Comparison of ENCODE assay signal across 16 mouse cellular contexts in genomic region chr11:118413055-118413454, GRCm38 (mm10). TPM values are rescaled to one million over a fixed set of nuclear protein-coding genes. Genes with fewer than 3 reads are reported as not detected.
A peak's percentile ranks its signal among the peaks of the same experiment; 100 is the strongest.
DNase-seq lines count a peak whose midpoint lies in the region; ATAC-seq and TF ChIP-seq lines count a peak whose summit lies in the region.
"Had no signal": no experiment of that assay in that cellular context is flagged by ENCODE, and none has a peak within 500 bp of the region (broad histone marks: within the 10 kb centered on the region; RNA-seq: fewer than 3 reads in every experiment).

No protein-coding gene starts in this region.

- no peak for ATAC-seq in heart, postnatal 0 days (ENCODE audit: insufficient read depth, low read depth)
- ATAC-seq: activated CD4-positive, CD25-positive, alpha-beta regulatory T cell, adult 4 months; CD4-positive, CD25-positive, alpha-beta regulatory T cell, adult 4 months had no signal

- peaks cover 4% of the 10 kb centered on the region for H3K4me1 ChIP-seq in heart, postnatal 0 days (ENCODE audit: control insufficient read depth, insufficient read depth)

- H3K27ac ChIP-seq in heart, postnatal 0 days (ENCODE audit: low read depth): peak overlapping the region; percentile 15; the same call in 1 of the 2 replicates
- H3K27ac ChIP-seq: embryonic facial prominence, embryonic 15.5 days; liver, embryonic 14.5 days; midbrain, embryonic 12.5 days had no signal

- 63% methylated on average over 4 of the region's 4 CpGs for whole genome bisulfite sequencing in heart, postnatal 0 days

- no peaks in the 10 kb centered on the region for H3K27me3 ChIP-seq in heart, postnatal 0 days (ENCODE audit: control insufficient read depth, insufficient read depth, low read length)
- H3K27me3 ChIP-seq: embryonic facial prominence, embryonic 15.5 days; midbrain, embryonic 12.5 days had no signal

- H3K4me3 ChIP-seq in heart, postnatal 0 days (ENCODE audit: low read depth, low read length): no peak overlapping the region
- H3K4me3 ChIP-seq: embryonic facial prominence, embryonic 15.5 days; midbrain, embryonic 12.5 days had no signal

- intact Hi-C loops in left cerebral cortex, postnatal 4 days (cut with DNase I): no loop called here

- DNase-seq in heart, postnatal 0 days (ENCODE audit: low spot score): no peak
- no peak for DNase-seq in heart, adult 9 months (ENCODE audit: low spot score in 2 of 2)
- peak; percentile 69 for DNase-seq in left cerebral cortex, postnatal 4 days
- DNase-seq in left cerebral cortex, adult 8-10 months (ENCODE audit: low spot score in 2 of 2): no peak
- peak; percentile 63 to 67 for DNase-seq in cerebellum, postnatal 14 days
- peak; percentile 57 to 60 for DNase-seq in kidney, postnatal 36 days
- DNase-seq in MN1 (ENCODE audit: low spot score): no peak
- DNase-seq: heart, adult 18-20 months; lung, postnatal 14 days; right cerebral cortex, postnatal 25 days; thymus, adult 18-20 months had no signal

- no peak overlapping the region; the same call in 1 of the 2 replicates for H3K9ac ChIP-seq in heart, postnatal 0 days (replicated peaks; ENCODE audit: low read depth, low read length)
- H3K9ac ChIP-seq: embryonic facial prominence, embryonic 15.5 days; liver, embryonic 14.5 days; midbrain, embryonic 12.5 days had no signal

- no peak overlapping the region for H3K4me2 ChIP-seq in heart, postnatal 0 days (ENCODE audit: low read depth, low read length)
- H3K4me2 ChIP-seq: embryonic facial prominence, embryonic 15.5 days; midbrain, embryonic 12.5 days had no signal

- TF ChIP-seq EP300 in heart, postnatal 0 days (IDR thresholded peaks at IDR 0.05; ENCODE audit: low read depth): no peak

- H3K36me3 ChIP-seq in heart, postnatal 0 days (replicated peaks; ENCODE audit: control insufficient read depth, insufficient read depth, low read length): peaks cover 40% of the 10 kb centered on the region

- no peaks in the 10 kb centered on the region for H3K9me3 ChIP-seq in heart, postnatal 0 days (replicated peaks; ENCODE audit: control insufficient read depth, low read length)
- H3K9me3 ChIP-seq: embryonic facial prominence, embryonic 15.5 days; midbrain, embryonic 12.5 days had no signal

- no peak for TF ChIP-seq CTCF in heart, postnatal 0 days (IDR thresholded peaks at IDR 0.05; ENCODE audit: low read depth)

RNA-seq across cellular contexts. Expression of gene Cant1, which starts 5.8 kb away (rescaled TPM):
- total RNA-seq in heart, postnatal 0 days (2014; rRNA removed; ENCODE audit: low replicate concordance): 28.3 and 35.5 TPM in 2 replicates
- 10.4 and 12.6 TPM in 2 replicates for polyA plus RNA-seq in heart, postnatal 0 days (2015; fragmentation: Nextera tagmentation; extraction: Ambion mirVana)
- total RNA-seq in left cerebral cortex, postnatal 4 days (2021): 10 to 100 TPM; 39.7 to 42.3 TPM
- total RNA-seq in left cerebral cortex, adult 8-10 months (2022): 10 to 100 TPM; 36.6 to 40.3 (median 38.8) TPM

RNA-seq across cellular contexts. Expression of gene Lgals3bp, which starts 11.2 kb away (rescaled TPM):
- 77.9 and 83.1 TPM in 2 replicates for total RNA-seq in heart, postnatal 0 days (2014; rRNA removed; ENCODE audit: low replicate concordance)
- polyA plus RNA-seq in heart, postnatal 0 days (2015; fragmentation: Nextera tagmentation; extraction: Ambion mirVana): 27.6 and 28.6 TPM in 2 replicates
- total RNA-seq in left cerebral cortex, postnatal 4 days (2021): 1 to 10 TPM; 5.0 to 6.2 TPM
- 10 to 100 TPM; 20.8 to 62.8 (median 36.9) TPM for total RNA-seq in left cerebral cortex, adult 8-10 months (2022)

RNA-seq across cellular contexts. Expression of gene C1qtnf1, which starts 14.9 kb away (rescaled TPM):
- total RNA-seq in heart, postnatal 0 days (2014; rRNA removed; ENCODE audit: low replicate concordance): 5.8 and 12.6 TPM in 2 replicates
- 7.8 and 8.3 TPM in 2 replicates for polyA plus RNA-seq in heart, postnatal 0 days (2015; fragmentation: Nextera tagmentation; extraction: Ambion mirVana)
- 1 to 10 TPM; 7.2 to 7.4 TPM for total RNA-seq in left cerebral cortex, postnatal 4 days (2021)
- 1 to 10 TPM; 4.4 to 5.3 (median 4.9) TPM for total RNA-seq in left cerebral cortex, adult 8-10 months (2022)
- polyA plus RNA-seq: activated CD4-positive, CD25-positive, alpha-beta regulatory T cell, adult 4 months; CD4-positive, CD25-positive, alpha-beta regulatory T cell, adult 4 months had no signal

RNA-seq across cellular contexts. Expression of gene Timp2, which starts 57.5 kb away (rescaled TPM):
- total RNA-seq in heart, postnatal 0 days (2014; rRNA removed; ENCODE audit: low replicate concordance): 77.5 and 78.5 TPM in 2 replicates
- polyA plus RNA-seq in heart, postnatal 0 days (2015; fragmentation: Nextera tagmentation; extraction: Ambion mirVana): 61.9 and 65.5 TPM in 2 replicates
- 100 to 1,000 TPM; 273 to 295 TPM for total RNA-seq in left cerebral cortex, postnatal 4 days (2021)
- total RNA-seq in left cerebral cortex, adult 8-10 months (2022): 100 to 1,000 TPM; 239 to 259 (median 249) TPM

Comparison
In these comparisons a context has a peak if more than half of its experiments do, and no peak if none do; other contexts are left out.
1. DNase-seq: peak in left cerebral cortex, postnatal 4 days (single experiment), cerebellum, postnatal 14 days (2 of 2) and kidney, postnatal 36 days (2 of 2); none in heart, postnatal 0 days (single experiment), heart, adult 9 months (0 of 2), left cerebral cortex, adult 8-10 months (0 of 2) and MN1 (single experiment).